Mouse (Mus musculus) megakaryocyte, adult 5-6 weeks (primary cell): ENCODE results near the gene Bard1. TPM values are rescaled to one million over a fixed set of nuclear protein-coding genes. Genes with fewer than 3 reads are reported as not detected.

Experiments
- ATAC-seq: 2 replicates; pipeline ENCODE4 v1.8.0; 2016; ENCODE audit warnings: mild to moderate bottlenecking, inconsistent platforms; ENCODE audit not compliant: poor library complexity, severe bottlenecking
- total RNA-seq, 2 experiments: library from RNA; stranded (forward) in 1 of 2; stranded (reverse) in 1 of 2; fragments of 153-499, 151-499 nt in 1 of 2; fragments of 221-1000, 200-1000 nt in 1 of 2; gene quantifications; 2 replicates each; pipeline versions ENCODE4 v1.2.3 to v1.2.4; 2015 to 2017

The Bard1 gene
- total RNA-seq, 2 experiments from 2014 or later = 15.6 to 27.2 TPM

DNA sequence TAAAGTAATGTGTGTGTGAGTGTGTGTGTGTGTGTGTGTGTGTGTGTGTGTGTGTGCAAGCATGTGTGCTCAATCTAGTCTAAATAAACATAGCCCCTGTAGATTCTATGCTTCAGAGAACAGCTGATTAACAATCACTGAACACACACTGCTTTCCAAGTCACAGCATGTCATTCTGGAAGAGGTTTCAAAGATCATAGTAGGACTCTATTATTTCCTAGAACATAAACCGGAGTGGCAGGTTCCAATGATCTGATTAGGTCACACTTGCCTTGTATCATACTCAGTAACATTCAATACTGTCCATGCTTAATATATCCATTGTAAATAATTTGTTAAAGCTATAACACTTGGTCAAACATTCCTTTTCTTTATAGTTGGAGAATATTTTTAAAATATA is 47.5 kb downstream of the Bard1 start:
- no peak for ATAC-seq

GRCm38 (mm10) chr1:71052756-71053155 is 50.2 kb downstream of the Bard1 start:
- no peak for ATAC-seq

DNA sequence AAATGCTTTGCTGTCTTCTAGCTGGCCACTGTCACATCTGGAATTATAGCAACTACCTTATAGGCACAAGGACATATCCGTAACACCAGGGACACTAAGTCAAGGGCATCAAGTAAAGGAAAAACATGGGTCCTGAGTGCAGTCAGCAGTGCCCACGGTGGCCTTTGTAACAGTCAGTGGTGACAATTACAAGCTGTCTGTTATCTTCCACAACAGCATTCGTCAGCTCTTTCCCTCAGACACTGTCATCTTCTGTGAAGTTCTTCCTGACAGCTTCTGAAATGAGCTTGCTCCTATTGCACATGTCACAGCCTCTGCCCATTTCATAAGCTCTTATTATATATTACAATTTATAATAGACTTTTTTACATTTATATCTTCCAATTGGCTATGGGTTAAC is 50.7 kb downstream of the Bard1 start:
- ATAC-seq = no peak

DNA sequence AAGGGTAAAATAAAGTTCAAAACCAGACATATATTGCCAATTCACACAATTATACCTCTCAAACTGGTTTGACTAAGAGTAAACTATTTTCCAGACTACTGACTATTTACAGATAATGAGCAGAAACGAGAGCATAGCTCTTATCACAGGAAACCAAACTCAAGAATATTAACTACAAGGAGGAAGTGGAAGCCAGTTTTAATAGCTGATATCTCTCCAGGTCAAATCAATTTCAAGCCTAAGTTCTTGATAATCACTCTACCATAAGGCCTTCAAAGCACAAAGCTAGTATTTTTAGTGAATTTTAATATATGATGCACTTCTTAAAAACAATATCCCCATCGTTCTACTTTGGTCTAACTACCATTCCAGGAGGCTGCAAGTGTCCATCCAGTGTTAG is 57.8 kb downstream of the Bard1 start:
- no peak for ATAC-seq

DNA sequence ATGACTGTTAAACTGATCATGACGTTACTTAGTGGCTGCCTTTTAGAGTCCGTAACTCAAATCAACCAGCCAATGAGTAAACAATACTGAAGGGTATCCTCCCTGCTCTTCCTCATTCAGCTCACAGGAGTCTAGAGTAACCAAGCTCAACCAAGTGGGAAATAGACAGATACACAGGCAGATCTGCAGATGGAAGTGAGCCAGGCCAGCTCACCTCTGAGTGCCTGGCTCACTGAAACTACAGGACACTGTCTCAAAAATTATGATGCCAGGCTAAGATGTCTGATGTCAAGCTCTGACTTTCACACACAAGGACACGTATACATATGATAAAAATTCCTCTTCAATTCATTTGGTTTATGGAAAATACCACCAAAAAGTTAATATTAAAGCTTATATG is 59.0 kb downstream of the Bard1 start:
- no peak for ATAC-seq

DNA sequence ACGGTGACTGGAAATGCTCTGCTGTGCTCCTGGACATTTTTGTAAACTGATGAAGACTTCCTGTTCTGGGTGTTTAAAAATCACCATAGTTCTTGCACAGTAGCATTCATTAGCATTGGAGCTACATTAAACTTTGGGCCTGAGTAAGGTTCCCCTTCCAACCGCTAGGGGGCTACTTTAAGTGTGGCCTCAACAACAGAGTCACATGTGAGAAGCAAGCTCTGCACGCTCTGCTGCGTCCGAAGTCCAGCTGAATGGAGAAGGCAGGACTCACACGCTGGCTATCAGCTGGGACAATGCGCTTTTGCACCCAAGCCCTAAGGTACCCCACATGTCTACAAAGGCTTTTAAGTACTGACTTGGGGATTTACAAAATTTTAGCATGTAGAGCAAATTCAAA is 65.9 kb downstream of the Bard1 start:
- peak; percentile 62; the same call in 1 of the 2 replicates for ATAC-seq

- ATAC-seq = no peak
These were observed 67.4 kb downstream of the Bard1 start for GRCm38 (mm10) chr1:71035565-71035964.

DNA sequence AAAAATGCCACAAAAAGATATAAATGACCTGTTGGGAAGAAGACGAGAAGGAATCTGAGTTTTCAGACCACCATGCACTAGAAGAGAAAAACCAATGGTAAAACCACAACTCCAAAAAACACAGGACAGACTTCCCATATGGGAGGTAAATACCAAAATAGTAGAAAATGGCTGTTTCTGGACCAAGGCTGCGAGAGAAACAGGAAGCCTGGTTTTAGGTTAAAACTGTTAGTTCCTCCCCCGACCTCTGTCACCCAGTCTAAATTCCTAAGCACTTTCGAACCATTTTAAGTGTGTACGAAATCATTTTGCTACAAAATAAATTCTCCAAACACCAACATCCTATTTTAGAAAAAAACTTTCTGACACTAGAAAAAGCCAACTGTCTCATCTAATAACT is 80.2 kb downstream of the Bard1 start:
- ATAC-seq = no peak

- ATAC-seq = no peak
These were observed 88.6 kb downstream of the Bard1 start for GRCm38 (mm10) chr1:71014345-71014744.

GRCm38 (mm10) chr1:71005998-71006397 is 96.9 kb downstream of the Bard1 start:
- no peak for ATAC-seq

DNA sequence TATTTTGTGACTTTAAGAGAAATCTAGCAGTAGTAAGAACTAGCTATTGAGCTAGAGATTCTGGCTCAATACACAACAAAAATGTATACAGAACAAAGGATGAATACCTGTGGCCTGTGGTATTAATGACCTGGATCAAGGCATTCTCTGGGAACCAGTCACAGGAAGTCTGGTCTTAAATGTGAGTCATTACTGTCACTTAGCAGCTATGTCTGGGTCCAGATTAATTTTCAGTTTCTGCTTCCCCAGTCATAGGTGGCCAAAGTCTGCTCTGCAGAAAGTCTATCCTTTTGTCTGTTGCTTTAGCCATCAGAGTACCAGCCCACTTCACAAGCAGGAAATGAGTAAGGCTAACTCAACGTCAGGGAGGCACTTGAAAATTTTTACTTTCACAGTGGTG is 98.8 kb downstream of the Bard1 start:
- ATAC-seq = no peak

GRCm38 (mm10) chr1:71003741-71004140 is 99.2 kb downstream of the Bard1 start:
- ATAC-seq = no peak

DNA sequence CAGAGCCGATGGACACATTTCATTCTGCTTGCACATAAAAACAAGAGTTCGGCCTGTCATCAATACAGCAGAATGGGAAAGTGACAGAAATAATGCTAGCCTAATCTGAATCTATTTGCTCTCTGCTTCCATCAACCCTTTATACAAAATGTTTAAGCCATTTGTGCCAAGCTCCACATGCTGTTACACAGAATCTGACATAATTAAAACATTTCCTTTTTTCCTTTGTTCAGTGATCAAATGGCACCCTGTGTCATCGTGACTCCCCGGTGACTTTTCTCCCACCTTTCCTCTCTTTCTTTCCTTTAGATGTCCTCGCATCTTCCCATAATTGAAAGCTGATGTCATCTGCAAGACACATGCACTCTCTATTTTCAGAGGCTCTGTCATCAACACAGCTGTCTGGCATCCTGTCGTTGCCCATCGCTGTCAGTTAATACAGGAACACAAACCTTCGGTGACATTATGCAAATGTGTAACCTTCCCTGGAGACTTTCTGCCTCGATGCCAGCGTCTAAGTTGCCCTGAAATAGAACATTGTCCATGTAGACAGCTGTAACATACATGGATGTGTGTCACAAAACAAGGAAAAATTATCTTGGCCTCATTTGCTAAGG is 105.5 kb downstream of the Bard1 start:
- no peak for ATAC-seq

DNA sequence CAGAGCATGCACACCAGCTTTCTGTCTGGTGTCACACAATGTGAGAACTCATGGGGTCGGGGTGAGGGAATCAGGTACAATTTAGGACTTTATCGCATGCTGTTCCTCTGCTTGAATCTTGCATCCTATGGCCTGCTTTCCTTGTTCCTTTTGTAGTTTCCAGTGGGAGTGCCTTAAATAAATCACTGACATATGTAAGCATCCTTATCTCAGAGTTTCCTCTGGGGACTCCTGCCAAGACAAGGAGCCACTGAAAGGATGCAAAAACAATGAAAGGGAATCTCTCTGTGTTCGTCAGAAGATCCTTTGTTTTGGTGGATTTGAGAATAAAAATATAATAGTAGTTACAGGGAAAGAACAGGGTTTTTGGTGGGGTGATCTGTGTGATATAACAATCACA is 106.2 kb downstream of the Bard1 start:
- ATAC-seq = no peak
